Mouse (Mus musculus) C2C12 (cell line): ENCODE results near the gene Tcte1. TPM values are rescaled to one million over a fixed set of nuclear protein-coding genes. Genes with fewer than 3 reads are reported as not detected.

Experiments used
- H3K27me3 ChIP-seq: one replicate; pipeline ENCODE4 v1.6.1; 2011; ENCODE audit not compliant: control insufficient read depth, insufficient read depth, insufficient read length
- H3K36me3 ChIP-seq: one replicate; pipeline ENCODE4 v1.6.1; 2011; ENCODE audit not compliant: control insufficient read depth, insufficient read depth
- H3K4me3 ChIP-seq: one replicate; pipeline ENCODE4 v1.5.1; 2011; ENCODE audit warnings: mild to moderate bottlenecking, control low read depth; ENCODE audit not compliant: poor library complexity, insufficient read depth, severe bottlenecking
- H3K79me2 ChIP-seq: one replicate; pipeline ENCODE4 v1.6.1; 2011; ENCODE audit not compliant: control insufficient read depth, insufficient read depth
- H3K79me3 ChIP-seq: one replicate; pipeline ENCODE4 v1.6.1; 2011; ENCODE audit warnings: low read depth, control low read depth
- H3ac ChIP-seq: one replicate; pipeline ENCODE3; 2011; ENCODE audit warnings: low read depth; ENCODE audit not compliant: control insufficient read depth, insufficient read length
- CEBPB ChIP-seq: IDR thresholded peaks from one replicate; pipeline ENCODE4 v1.6.1; 2011; ENCODE audit warnings: low read depth, mild to moderate bottlenecking, control low read depth, moderate library complexity
- CTCF ChIP-seq: IDR thresholded peaks from one replicate; pipeline ENCODE4 v1.5.1; 2011; ENCODE audit not compliant: control insufficient read depth, insufficient read depth, insufficient read length
- FOSL1 ChIP-seq: IDR thresholded peaks from one replicate; pipeline ENCODE4 v1.8.0; 2011; ENCODE audit warnings: mild to moderate bottlenecking, low read length; ENCODE audit not compliant: poor library complexity, insufficient read depth, severe bottlenecking
- MAX ChIP-seq: IDR thresholded peaks from one replicate; pipeline ENCODE4 v1.6.1; 2011; ENCODE audit warnings: mild to moderate bottlenecking, control low read depth
- MYOD1 ChIP-seq: IDR thresholded peaks from one replicate; pipeline ENCODE4 v1.6.1; 2011; ENCODE audit warnings: low read depth; ENCODE audit not compliant: control insufficient read depth, insufficient read length
- MYOG ChIP-seq: IDR thresholded peaks from one replicate; pipeline ENCODE4 v1.6.1; 2011; ENCODE audit not compliant: control insufficient read depth, insufficient read length; ENCODE audit errors: extremely low read depth
- USF1 ChIP-seq: IDR thresholded peaks from one replicate; pipeline ENCODE4 v1.6.1; 2011; ENCODE audit warnings: low read depth, mild to moderate bottlenecking, control low read depth, moderate library complexity
- polyA plus RNA-seq: library from polyadenylated mRNA; unstranded; fragments of >200 nt; fragmentation: generic; extraction: Trizol; gene quantifications from one replicate; pipeline ENCODE4 v1.2.1, GENCODE M21; 2012; ENCODE audit warnings: missing spikeins

The Tcte1 gene
- polyA plus RNA-seq, 1 experiment, result not detected

DNA sequence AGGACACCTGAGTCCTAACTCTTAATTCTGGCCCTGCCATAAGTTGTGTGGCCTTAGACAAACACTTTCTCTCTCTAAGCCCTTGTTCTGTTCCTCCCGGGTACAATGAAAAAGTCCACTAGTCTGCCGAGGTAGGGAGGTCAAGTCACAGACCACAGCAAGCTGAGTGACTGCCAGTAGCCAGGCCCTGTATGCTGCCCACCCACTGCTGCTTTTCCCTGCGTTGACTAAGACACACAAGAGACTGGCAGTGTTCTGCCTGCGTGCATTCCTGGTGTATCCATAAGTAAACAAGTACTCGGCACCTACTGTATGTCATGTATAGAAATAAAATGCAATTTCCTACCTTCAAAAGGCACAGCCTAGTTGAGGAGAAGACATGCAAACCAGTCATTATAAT lies 27.0 kb downstream of the Tcte1 start:
- H3K79me2 ChIP-seq, result no peaks in the 10 kb centered on the region
- no peak overlapping the region for H3K4me3 ChIP-seq
- no peaks in the 10 kb centered on the region for H3K79me3 ChIP-seq
- TF ChIP-seq CTCF (no peak), MAX (no peak), MYOG (no peak), CEBPB (no peak), MYOD1 (no peak), FOSL1 (no peak), USF1 (no peak)
- no peak overlapping the region for H3ac ChIP-seq
- H3K36me3 ChIP-seq, result no peaks in the 10 kb centered on the region
- peaks cover 21% of the 10 kb centered on the region for H3K27me3 ChIP-seq

DNA sequence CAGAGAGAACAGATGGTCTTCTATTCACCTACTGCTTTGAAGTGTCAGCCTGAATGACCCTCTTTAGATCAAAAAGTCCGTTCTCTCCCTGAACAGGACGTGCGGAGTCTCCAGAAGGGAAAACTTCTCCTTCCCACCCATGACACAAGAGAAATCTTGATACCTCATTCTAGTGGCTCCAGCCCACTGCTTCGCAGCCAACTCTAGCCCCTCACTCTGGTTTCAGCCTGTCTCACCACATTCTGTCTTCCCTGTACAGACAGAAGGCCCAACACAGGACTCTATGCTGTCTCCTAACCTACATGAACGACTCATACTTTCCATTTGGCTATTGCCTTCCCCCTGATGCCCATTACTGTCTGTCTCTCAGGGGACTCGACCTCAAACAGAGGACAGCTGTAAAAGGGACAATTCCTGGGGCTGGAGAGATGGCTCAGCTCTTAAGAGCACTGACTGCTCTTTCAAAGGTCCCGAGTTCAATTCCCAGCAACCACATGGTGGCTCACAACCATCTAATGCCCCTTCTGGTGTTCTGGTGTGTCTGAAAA lies 28.1 kb downstream of the Tcte1 start:
- Histone ChIP-seq H3ac (no peak overlapping the region), H3K4me3 (no peak overlapping the region), H3K79me2 (peaks cover 3% of the 10 kb centered on the region), H3K79me3 (no peaks in the 10 kb centered on the region), H3K27me3 (peaks cover 14% of the 10 kb centered on the region), H3K36me3 (no peaks in the 10 kb centered on the region)
- no peak for TF ChIP-seq FOSL1
- no peak for TF ChIP-seq MYOG
- TF ChIP-seq MYOD1, result no peak
- TF ChIP-seq CEBPB, result no peak

DNA sequence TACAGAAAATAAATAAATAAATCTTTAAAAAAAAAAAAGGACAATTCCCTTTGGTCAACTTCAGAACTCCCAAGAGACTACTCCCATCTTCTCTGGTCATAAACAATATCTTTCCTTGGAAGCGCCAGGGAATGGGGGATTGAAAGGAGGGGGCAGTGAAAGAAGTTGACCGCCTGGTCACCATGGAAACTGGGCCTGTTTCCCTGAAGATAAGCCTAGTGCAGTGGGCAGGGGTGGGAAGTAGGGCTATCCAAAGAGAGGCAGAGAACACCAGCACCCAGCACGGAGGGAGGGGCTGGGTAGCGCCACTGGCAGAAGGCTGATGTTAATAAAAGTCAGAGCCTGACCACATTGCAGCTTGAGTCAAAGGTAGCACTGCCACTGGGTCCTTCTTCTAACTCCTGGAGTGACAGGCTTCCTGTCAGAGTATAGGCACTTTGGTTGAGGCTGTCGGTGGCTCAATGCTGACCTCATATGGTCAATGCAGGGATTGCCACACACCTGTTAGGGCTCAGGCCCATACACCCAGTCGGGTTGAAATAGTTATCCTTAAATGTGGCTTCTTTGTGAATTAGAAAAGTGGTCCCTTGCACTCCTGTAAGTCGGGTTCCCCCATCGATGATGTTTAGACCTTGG lies 28.7 kb downstream of the Tcte1 start:
- Histone ChIP-seq H3K36me3 (no peaks in the 10 kb centered on the region), H3K4me3 (no peak overlapping the region), H3K79me3 (no peaks in the 10 kb centered on the region), H3ac (no peak overlapping the region), H3K27me3 (peaks cover 11% of the 10 kb centered on the region), H3K79me2 (peaks cover 10% of the 10 kb centered on the region)
- no peak for TF ChIP-seq FOSL1
- no peak for TF ChIP-seq MAX
- peak; percentile 82 for TF ChIP-seq CTCF
- TF ChIP-seq MYOG, result no peak
- TF ChIP-seq MYOD1, result peak; percentile 71
- peak; percentile 47 for TF ChIP-seq CEBPB
- no peak for TF ChIP-seq USF1

DNA sequence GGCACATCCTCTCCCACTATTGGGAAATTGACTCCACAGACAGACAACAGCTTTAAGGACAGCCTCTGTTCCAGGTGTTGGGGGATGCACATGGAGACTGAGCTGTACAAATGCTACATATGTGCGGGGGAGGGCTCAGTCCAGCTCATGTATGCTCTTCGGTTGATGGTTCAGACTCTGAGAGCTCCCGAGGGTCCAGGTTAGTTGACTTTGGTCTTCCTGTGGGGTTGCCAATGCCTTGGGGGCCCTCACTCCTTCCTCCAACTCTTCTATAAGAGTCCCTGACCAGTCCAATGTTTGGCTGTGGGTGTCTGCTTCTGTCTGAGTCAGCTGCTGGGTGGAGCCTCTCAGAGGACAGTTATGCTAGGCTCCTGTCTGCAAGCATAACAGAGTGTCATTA lies 29.8 kb downstream of the Tcte1 start:
- Histone ChIP-seq H3K4me3 (no peak overlapping the region), H3K36me3 (no peaks in the 10 kb centered on the region), H3K27me3 (peaks cover 9% of the 10 kb centered on the region), H3ac (no peak overlapping the region), H3K79me2 (peaks cover 10% of the 10 kb centered on the region), H3K79me3 (no peaks in the 10 kb centered on the region)
- TF ChIP-seq MYOG (no peak), CEBPB (no peak), MYOD1 (no peak), USF1 (no peak), CTCF (no peak), FOSL1 (no peak), MAX (no peak)

DNA sequence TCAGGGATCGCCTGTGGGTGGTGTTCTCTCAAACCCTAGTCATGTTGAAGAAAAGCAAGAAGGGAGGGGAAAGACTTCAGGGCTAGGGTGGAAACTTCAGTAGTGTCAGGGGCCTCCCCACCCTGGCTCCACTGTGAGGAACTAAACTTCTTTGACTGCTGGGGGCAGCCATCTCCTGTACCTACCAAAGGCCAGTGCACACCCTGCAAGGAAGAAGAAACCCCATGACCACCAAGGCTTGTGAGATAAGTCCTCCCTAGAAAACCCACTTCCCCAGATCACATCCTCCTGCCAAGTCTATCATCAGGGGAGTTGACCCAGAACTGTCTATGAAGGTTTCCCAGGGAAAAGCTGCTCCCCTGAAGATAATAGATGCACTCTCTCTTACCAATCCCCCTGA lies 31.2 kb downstream of the Tcte1 start:
- no peak for TF ChIP-seq USF1
- no peak for TF ChIP-seq FOSL1
- no peak for TF ChIP-seq CEBPB
- H3ac ChIP-seq, result no peak overlapping the region
- H3K36me3 ChIP-seq, result no peaks in the 10 kb centered on the region
- H3K4me3 ChIP-seq, result no peak overlapping the region
- no peaks in the 10 kb centered on the region for H3K79me3 ChIP-seq
- peaks cover 10% of the 10 kb centered on the region for H3K79me2 ChIP-seq
- H3K27me3 ChIP-seq, result peaks cover 4% of the 10 kb centered on the region

DNA sequence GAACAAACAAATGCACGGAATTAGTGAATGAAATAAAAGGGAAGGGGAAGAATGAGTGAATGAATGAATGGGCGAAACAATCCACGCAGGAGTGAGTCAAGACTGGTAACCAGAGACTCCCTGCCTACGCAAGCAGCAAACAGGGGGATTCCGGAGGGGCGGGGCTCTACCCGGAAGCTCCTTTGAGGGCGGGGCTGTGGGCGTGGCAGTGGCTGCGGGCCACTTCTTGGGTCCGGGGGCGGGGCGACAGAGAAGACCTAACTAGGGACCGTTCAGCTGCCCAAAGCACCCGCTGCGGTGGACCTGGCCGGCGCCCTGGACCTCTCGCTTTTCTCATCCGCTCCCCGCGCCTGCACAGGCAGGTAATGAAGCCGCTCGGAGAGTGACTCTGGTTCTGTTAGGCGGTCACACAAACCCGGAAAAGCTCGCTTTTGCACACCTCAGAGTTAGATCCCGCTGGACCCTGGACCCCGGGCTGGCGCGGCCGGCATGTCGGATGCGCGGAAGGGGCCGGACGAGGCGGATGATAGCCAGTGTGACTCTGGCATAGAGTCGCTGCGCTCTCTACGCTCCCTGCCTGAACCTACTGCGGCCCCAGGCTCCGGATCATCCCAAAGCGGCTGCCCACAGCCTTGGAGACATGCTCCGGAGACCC lies 32.3 kb downstream of the Tcte1 start, which contains the start of gene Nfkbie:
TSS of gene Nfkbie (plus strand) at position 252 of the 655 bp plus-strand sequence.
- peak within 1 kb of the TSS; percentile 42 for H3K4me3 ChIP-seq
- TF ChIP-seq USF1 (no peak), CTCF (no peak), MYOD1 (no peak), CEBPB (no peak)
- no peaks in the 10 kb centered on the region for H3K79me3 ChIP-seq
- H3ac ChIP-seq, result peak within 1 kb of the TSS; percentile 52
- no peaks in the 10 kb centered on the region for H3K27me3 ChIP-seq
- peaks cover 10% of the 10 kb centered on the region for H3K79me2 ChIP-seq
- no peaks in the 10 kb centered on the region for H3K36me3 ChIP-seq
